Mouse (Mus musculus) left cerebral cortex, postnatal 25 days (tissue): ENCODE data around the gene Tprn. TPM values are rescaled to one million over a fixed set of nuclear protein-coding genes. Genes with fewer than 3 reads are reported as not detected.

Experiments used
- DNase-seq, 2 experiments: peaks; one replicate each; pipeline ENCODE4 v3.0.0; 2022; ENCODE audit warnings: low spot score in 2 of 2, mixed read lengths in 1 of 2
- intact Hi-C: fragments of 180-260 bp; cut with DNase I; formaldehyde crosslinking; loops from one replicate; pipeline ENCODE4 v1.15.1; 2025
- total RNA-seq, 2 experiments: library from RNA; stranded (reverse); gene quantifications; 2 replicates each; pipeline ENCODE4 v1.2.3; 2021

Tprn gene
- total RNA-seq = 10 to 100 TPM; 14.4 to 15.5 TPM

DNA sequence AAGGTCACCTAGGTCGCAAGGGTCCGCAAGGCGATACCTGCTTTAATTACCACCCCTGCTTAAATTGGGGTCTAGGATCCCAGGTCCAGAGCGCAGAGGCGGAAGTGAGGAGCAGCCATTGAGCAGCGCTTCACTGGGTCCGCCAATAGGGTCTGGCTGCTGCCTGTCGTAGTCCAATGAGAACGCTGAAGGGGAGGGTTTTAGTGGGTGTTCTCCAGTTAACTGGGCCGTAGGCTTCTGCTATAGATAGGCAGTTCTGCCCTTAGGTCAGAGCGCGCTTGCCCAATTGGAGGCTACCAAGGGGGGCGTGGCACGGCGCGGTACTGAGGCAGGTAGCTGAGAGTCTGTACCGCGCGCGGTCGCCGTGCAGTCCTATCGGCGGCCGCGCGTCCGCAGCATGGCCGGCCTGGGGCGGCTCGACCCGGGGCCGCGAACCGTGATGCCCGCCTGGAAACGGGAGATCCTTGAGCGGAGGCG is at the start of gene Tprn:
Gene Tprn (plus strand): TSS at position 328 of the 477 bp plus-strand sequence.
- DNase-seq = peak; percentile 93 to 99
- intact Hi-C loops = no loop called here

DNA sequence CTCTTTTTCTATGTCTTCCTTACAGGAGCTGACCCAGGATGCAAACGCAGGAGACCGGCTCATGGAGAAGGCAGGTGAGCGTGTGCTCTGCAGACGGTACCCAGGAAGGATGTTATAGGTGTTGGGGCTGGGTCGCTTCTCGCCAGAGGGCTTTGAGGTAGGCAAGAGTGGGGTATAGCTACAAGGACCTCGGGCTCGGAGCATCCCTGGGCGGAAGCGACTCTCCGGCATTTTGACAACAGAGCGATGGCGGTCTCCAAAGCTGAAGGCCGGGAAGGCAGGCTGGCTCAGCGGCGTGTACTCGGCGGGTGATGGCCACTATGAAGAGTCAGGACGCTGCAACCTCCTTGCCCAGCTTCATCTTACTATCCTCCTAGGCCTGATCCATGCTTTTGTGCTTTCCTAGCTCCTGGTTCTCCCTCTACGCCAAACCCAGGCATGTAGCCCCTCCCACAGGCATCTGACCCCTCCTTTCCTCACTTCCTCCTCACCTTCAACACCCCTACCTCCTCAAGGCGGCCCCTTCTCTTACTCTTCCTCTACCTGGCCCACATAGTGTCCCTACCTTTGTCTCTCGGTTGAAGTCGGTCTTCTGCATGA is 49.1 kb upstream of the Tprn start:
- DNase-seq = no peak
- intact Hi-C loops = no loop called here

DNA sequence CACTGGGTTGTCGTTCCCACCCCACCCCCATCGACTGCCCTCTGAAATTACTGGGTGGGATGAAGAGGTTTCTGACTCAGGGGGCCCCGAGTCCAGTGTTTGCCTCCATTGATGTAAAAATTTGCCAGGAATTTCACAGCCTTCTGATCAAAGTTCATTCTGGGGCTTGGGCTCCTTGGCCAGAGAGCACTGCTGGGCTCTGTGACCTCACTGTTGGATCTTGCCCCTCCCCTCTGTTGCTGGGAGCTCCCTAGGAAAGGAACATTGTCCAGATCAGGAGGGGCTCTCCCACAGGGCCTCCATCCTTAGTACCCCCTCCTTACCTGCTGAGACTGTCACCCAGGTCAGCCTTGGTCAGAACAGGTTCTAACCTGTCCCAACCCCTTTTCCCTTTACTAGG is 48.0 kb upstream of the Tprn start, which contains the start of gene Stpg3:
Gene Stpg3 (minus strand): TSS at position 194 of the 400 bp plus-strand sequence.
- no peak for DNase-seq
- intact Hi-C loops = no loop called here

DNA sequence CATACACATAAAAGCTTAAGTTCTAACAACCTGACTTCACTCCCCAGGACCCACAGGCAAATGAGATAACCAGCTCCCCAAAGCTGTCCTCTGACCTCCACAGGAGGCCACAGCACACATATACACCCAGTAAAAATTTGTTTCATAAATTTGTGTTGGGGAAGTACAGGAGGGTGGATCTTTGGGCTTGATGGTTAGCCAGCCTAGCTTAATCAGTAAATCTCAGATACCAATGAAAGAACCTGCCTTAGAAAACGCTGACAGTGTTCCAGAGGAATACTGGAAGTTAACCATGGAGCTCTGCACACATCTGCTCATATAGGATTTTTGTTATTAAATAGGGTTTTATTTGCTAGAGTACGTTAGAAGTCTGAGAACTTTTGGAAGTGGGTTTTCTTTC is 44.8 kb upstream of the Tprn start:
- intact Hi-C loops = no loop called here
- no peak for DNase-seq

DNA sequence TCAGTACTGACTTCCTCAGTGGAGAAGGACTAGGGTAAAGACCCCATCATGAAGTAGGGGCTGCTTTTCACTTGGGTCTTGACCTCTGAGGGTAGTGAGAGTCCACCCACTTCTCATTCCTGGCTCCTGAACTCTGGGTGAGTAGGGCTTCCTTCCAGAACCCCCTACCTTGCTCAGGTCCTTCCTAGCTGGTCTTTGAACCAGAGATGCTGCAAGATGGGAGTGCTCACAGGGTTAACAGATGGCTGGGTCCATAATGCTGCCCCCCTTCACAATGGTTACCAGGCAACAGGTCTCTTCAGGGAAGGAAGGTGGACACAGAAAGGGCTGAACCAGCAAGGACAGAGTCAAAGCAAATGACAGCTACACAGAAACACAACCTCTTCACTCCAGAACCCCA is 44.0 kb upstream of the Tprn start, which contains the start of gene Fam166a:
Gene Fam166a (plus strand): TSS at position 301 of the 400 bp plus-strand sequence.
- intact Hi-C loops = no loop called here
- no peak for DNase-seq

DNA sequence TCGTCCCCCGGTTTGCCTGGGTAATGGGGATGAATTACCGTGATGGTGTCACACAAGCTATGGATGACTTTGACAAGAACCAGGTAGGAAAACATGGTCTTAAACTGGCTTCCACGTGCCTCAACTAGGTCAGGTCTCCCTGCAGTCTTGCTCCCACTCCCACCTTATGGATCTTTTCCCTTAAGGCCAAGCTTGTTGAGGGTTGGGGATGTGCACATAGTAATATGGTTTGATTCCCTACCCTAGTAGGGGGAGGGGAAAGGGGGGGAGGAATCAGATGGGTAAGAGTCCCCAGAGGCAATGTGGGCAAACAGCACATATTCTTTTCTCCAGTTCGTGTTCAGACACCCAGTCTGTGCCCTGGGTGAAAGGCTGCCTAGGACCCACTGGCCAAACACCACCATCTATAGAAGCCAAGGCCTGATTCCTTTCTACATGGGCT is 41.1 kb upstream of the Tprn start:
- DNase-seq = no peak
- intact Hi-C loops = no loop called here

DNA sequence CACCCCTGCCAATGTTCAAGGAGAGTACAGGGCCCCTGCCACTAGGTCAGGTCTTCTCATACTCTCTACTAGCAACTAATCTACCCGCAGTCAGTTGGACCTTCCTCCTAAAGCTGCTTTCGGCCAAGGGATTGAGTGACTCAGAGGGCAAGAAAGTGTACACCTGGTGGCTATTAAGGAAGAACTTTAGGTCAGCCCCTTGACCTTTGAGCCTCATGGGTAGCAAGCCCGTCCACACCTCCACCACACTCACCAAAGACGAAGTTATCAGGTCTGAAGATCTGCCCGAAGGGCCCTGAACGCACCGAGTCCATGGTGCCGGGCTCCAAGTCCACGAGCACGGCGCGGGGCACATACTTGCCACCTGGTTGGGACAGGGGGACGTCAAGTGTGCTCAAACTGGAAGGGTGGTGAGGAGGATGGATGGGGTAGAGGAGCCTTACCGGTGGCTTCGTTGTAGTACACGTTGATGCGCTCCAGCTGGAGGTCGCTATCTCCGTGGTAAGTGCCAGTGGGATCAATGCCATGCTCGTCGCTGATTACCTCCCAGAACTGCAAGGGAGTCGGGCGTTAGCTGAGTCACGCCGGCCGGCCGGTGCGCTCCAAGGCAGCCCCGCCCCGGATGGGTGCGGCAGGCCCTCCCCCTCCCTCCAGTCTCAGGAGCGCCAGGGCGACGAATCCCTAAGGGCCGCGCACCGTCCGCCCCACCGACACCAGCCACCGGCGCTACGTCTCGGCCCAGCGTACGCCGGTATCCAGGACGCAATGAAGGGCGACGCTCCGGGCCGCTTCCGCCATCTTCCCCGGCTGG is 38.5 kb upstream of the Tprn start:
- intact Hi-C loops = loop anchor here (2.0 kb wide), 2 partner anchors 13 to 31 kb away; partner anchors contain the start of genes Nelfb and Tmem203
- peak; percentile 76 to 79 for DNase-seq

DNA sequence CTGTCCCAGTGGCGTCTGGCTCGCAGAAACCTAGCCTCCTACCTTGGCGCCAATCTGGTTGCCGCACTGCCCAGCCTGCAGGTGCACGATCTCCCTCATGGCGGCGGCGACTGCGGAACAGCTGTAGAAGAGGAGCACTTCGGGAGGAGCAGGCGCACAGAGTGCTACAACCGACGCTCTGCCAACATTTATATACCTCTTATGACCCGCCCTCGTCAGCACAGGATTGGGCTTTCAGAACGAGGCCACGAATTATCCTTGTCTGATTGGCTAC is 38.0 kb upstream of the Tprn start, which contains the start of gene Tubb4b:
Gene Tubb4b (minus strand): TSS at position 211 of the 274 bp plus-strand sequence.
- no peak for DNase-seq
- intact Hi-C loops = loop anchor here (2.0 kb wide), 2 partner anchors 14 to 30 kb away; partner anchors contain the start of genes Nelfb and Tmem203

DNA sequence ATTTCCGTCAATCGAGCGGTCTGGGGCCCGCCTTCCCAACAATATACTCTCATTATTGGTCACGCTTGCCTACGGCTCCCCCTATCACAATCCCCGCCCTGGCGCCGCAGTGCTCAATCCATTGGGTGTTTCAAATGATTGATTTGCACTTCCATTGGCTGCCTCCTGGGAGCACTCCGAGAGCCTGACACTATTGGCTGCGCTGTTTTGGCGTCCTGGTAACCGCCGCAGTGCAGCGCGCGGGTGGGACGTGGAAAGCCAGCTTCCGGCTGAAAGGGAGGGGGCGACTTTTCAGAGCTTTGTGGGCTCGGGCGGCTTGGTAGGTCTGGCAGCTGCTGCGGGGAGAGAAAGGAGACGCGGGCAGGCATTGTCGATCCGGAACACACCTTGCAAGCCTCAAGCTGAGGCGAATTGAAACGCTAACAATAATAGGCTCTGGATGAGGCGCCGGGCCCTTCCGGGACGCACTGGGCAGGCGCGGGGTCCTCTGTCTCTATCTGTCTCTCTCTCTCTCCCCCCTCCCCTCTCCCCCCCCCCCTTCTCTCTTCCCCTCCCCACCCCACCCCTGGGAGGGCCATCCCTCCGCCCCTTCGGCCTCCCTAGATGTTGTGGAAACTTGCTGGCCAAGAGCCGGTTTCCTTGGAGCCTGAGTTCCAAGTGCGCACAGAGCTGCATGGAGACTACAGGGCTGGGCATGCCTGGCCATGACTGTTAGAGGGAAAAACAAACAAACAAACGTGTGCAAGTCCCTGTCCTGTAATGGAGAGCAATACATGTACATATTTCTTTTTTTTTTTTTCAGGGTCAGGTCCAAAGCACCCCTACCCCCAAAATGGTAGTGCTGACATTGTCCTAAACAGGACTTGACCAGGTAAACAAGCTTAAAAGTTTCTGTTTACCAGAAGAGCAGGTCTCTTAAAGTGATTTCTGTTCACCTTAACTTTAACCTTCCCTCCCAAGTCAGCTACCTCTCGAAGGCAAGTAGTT is 37.4 kb upstream of the Tprn start:
- intact Hi-C loops = loop anchor here (2.0 kb wide), 2 partner anchors 14 to 30 kb away; partner anchors contain the start of genes Nelfb and Tmem203
- peak; percentile 98 to 100 for DNase-seq

DNA sequence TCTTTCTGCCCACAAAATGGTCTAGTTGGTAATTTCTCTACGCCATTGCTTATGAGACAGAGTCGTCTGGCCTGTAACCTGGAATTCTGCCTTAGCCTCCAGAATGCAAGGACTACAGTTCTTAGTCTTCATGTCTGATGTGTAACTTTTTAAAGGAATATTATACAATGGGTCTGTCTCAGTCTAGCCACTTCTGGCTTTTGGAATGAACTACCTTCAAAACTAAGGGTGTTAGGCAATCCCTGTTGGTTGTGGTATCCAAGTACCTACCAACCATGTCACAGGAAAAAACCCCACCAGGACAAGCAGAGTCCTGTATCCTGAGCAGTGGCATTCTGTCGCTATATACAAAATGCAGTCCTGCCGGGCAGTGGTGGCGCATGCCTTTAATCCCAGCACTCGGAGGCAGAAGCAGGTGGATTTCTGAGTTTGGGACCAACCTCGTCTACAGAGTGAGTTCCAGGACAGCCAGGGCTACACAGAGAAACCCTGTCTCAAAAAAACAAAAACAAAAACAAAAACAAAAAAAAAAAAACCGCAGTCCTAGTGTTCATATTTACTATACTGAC is 36.5 kb upstream of the Tprn start:
- intact Hi-C loops = loop anchor here (2.0 kb wide), 2 partner anchors 15 to 29 kb away; partner anchors contain the start of genes Nelfb and Tmem203
- DNase-seq = no peak

DNA sequence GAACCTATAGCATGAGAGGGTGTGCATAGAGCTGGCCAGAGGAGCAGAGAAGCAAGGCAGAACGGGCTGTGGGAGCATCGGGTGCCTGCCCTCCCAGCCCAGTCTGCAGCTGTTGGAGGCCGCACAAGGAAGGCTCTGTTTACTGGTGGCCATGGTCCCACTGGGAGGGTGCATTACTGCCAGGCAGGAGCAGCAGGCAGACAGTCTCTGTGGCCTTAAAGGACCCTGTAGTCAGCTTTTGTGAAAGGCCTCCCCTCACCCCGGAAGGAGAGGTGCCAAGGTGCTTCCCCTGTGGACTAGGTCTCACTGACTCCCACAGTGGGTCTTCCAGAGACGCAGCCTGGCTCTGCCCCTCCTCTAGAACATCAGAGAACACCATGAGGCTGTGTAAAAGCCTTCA is 35.6 kb upstream of the Tprn start:
- intact Hi-C loops = no loop called here
- peak; percentile 39 to 60 for DNase-seq

DNA sequence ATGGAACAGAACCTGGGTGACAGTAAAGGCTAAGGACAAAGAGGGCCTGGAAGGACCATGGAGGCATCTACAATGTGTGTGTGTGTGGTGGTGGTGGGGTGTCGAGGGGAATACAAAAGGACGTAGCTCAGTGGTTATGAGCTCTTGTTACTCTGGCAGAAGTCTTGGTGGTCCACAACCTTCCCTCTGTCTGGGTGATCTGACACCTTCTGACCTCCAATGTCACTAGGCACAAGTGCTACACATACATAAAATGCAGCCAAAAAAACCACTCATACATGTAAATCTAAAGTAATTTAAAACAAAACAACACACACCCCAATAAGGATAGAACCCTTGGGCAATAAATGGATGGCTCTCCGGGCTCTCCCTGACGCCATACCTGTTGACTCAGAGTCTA is 35.0 kb upstream of the Tprn start:
- intact Hi-C loops = no loop called here
- DNase-seq = no peak

DNA sequence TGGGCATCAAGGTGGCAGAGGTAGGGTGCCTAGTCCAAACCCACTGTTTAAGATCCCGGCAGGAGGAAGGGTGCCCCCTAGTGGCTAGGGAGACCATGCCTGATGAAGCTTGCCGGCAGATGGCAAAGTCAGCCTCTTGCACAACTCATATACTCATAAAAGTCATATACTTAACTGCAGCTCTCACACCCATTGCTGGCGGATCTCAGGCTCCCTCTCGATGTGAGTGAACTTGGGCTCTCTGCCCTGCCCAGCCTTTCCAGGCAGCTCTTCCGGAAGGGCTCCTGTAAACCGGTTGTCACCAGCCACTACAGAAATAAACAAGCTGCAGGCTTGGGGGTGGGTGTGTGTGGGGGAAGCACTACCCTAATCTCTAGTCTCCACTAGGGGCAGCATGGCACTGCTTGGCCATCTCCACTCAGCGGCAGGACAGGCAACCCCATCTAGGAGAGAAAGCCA is 34.0 kb upstream of the Tprn start:
- intact Hi-C loops = loop anchor here (1.0 kb wide), 1 partner anchor 35 kb away; no protein-coding TSS in a partner anchor
- DNase-seq = peak; percentile 84 to 92

DNA sequence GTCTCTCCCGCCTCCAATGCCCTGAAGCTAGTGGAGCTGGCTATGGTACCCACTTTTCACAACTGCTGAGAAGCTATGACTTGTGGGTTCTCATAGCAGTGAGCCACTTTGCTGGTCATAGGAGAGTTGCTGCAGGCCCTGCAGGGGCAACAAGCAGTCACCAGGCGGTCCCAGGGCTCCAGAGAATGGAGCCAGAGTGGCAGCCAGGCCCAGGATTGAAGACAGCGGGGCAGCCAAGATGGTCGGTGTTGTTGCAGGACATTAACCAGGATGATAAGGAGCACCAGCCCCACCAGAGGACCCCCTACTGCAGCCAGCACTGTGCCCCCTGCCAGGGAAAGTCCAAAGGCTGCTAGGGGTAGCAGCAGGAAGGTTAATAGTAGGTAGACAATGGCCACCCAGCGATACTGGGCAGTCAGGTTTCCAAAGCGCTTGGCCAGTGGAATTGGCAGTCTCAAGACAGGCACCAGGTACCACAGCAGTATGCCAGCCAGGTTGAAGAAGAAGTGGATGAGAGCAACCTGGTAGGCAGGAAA is 33.4 kb upstream of the Tprn start:
- intact Hi-C loops = loop anchor here (1.0 kb wide), 1 partner anchor 36 kb away; no protein-coding TSS in a partner anchor
- no peak for DNase-seq

DNA sequence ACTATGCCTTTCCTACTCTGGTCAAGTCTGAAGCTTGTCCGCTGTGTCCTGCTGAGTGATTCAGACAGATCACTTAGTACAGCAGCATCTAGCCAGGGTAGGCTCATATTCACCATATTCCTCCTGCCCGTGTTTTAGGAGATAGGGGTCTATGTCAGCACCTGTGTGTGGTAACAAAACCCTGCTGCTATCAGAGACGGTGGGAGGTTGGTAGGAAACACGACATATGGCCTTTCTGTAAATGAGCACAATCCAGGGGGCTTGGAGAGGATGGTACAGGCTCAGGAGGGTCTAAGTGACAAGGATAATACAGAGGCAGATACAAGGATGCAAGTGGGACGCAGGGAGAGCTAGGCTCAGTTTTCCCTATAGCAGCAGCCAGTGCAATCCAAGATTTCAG is 32.8 kb upstream of the Tprn start:
- intact Hi-C loops = no loop called here
- no peak for DNase-seq

DNA sequence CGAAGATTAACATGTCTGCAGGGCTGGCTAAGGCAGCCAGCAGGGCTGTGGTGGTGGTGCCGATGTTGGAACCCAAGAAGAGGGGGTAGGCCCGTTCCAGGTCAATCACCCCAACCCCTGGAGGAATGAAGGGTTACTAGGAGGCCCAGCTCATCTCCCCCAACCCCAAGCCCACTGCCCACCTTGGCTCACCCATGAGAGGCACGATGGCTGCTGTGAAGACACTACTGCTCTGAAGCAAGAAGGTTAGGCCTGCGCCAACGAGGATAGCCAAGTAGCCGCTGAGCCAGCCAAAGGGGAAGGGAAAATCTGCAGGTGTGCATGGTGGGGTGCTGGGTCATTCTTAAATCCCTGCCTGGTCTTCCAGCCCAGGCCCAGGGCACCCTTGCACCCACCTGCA is 31.8 kb upstream of the Tprn start:
- intact Hi-C loops = no loop called here
- no peak for DNase-seq

DNA sequence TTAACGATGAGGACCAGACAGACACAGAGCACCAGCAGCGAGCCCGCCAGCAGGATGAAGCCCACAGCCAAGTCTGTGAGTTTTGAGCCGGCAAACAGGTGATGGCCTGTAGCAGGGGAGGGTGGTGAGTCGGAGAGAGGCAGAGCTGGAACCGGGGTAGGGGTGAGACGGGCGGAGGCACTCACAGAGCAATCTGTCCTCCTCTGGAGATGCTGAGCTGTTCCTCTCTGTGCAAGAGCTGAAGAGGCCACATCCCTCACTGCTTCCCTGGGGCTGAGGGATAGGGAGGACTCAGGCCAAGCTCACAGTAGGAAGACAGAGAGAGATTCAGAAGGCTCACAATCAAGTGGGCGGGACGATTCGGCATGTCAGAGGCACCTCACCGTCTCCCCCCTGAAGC is 31.4 kb upstream of the Tprn start:
- DNase-seq = no peak
- intact Hi-C loops = no loop called here

DNA sequence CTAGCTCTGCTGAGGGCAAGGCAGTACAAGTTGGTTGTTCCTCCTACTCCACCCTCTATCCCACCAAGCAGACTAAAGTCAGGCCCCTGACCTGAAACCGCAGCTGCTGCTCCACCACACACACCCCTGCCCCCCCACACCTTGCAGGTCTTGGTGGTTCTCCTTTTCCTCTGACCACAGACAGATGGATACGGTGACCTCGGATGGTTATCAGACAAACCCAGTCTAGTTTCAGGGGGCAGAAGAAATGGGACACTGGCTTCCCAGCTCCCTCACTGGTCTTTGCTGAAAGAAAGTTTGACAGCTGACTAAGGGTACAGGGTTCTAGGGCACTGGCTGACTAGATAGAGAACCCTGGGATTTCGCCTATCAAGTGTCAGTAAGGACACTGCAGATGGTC is 29.0 kb upstream of the Tprn start:
- DNase-seq = no peak

DNA sequence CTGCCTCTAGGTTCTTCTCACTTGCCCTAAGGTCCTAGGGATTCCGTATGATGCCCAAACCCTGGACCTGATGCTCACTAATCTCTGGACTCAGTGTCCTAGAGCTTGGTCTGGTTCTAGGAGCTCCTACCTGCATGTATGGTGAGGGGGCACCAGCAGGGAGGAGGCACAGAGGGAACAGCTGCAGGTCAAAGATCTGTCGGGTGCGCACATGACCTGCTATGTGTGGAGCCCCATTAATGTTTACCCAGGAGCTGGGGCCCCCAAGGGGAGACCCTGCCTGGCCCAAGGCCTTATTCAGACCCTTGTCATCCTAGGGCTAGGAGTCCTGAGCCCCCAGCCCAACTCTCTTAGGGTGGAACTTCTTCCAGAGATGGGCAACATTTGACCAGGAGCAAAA is 28.4 kb upstream of the Tprn start, which contains the start of gene Slc34a3:
Gene Slc34a3 (minus strand): TSS at position 315 of the 400 bp plus-strand sequence.
- intact Hi-C loops = no loop called here

More for the DNA sequence above, 29.0 kb upstream of the Tprn start:
- intact Hi-C loops = no loop called here

More for the DNA sequence above, 28.4 kb upstream of the Tprn start, which contains the start of gene Slc34a3:
- no peak for DNase-seq
